Mouse (Mus musculus) olfactory bulb, adult 2 months (tissue): Measurements from ENCODE around the gene Atg4c.

ENCODE experiments used
- CTCF ChIP-seq: fragments of 200-500 bp; IDR thresholded peaks from 2 replicates; pipeline ENCODE4 v1.5.1; 2012; ENCODE audit warnings: low read depth, mild to moderate bottlenecking, low read length, moderate library complexity; ENCODE audit not compliant: insufficient read depth
- POLR2A ChIP-seq: fragments of 200-500 bp; IDR thresholded peaks from 2 replicates; pipeline ENCODE4 v1.6.1; 2012; ENCODE audit warnings: mild to moderate bottlenecking, low read depth, low read length, moderate library complexity; ENCODE audit not compliant: insufficient read depth

GRCm38 (mm10) chr4:99304793-99305192 lies 111.1 kb downstream of the Atg4c start:
- TF ChIP-seq CTCF (no peak), POLR2A (no peak)
